Mouse (Mus musculus): ENCODE data around the gene Abi3bp. TPM values are rescaled to one million over a fixed set of nuclear protein-coding genes. Genes with fewer than 3 reads are reported as not detected.

Gene Abi3bp
- total RNA-seq, 2 experiments from 2014 or later: 5.6 to 9.2 TPM

GRCm38 (mm10) chr16:56502134-56502533 is 24.5 kb downstream of the Abi3bp start:
- no peak for DNase-seq (ENCODE audit: low spot score in 2 of 2)

- DNase-seq (ENCODE audit: low spot score in 2 of 2): no peak
Measured at GRCm38 (mm10) chr16:56503941-56504340, 26.3 kb downstream of the Abi3bp start.

GRCm38 (mm10) chr16:56518024-56518423 is 40.3 kb downstream of the Abi3bp start:
- DNase-seq (ENCODE audit: low spot score in 2 of 2): no peak

DNA sequence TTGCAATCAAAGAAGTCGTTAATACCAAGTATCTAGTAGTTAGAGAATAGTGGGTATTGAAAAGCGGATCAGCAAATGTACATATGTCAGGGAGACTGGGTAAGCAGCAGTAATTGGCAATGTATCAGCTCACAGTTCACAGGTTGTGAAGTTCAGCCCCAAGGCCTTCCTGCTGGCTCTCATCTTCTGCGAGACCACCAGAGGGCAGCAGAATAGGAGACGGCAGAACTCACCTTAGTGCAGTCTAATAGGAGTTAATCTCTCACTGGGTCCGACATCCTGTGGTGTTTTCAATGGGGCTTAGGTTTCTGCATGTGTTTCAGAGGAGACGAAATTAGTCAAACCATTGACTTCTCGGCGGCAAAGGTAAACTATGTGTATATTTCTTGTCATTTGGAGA is 46.7 kb downstream of the Abi3bp start:
- DNase-seq (ENCODE audit: low spot score in 2 of 2): no peak

GRCm38 (mm10) chr16:56526482-56526881 is 48.8 kb downstream of the Abi3bp start:
- no peak for DNase-seq (ENCODE audit: low spot score in 2 of 2)

DNA sequence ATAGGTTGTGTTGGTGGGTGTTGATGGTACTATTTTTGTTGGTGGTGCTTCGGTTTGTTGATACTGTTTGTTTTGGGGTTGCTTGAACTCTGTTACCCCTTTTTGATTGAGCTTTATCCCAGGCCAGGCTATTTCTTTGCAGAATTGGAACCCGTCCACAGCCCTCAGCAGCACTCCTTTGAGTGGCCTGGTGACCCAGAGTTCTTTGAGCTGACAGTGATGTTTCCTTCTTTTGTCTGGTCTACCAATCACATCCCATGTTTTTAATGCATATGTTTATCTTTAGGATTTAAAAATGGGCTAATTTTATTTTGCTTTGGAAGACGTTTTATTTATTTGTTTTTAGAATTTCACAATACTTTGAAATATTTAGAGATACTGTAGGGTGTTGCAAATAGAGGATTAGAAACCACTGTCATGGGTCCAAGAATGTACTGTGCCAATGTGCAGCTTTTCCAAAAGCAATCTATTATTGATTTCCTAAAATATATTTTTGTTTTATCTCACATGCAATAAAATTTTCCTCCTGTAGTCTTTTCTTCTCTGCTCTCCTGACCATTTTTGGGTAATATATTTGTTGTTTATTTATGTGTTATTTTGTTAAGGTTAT is 50.5 kb downstream of the Abi3bp start:
- DNase-seq (ENCODE audit: low spot score in 2 of 2): no peak

- no peak for DNase-seq (ENCODE audit: low spot score in 2 of 2)
Measured at GRCm38 (mm10) chr16:56579536-56579935, 101.9 kb downstream of the Abi3bp start.

DNA sequence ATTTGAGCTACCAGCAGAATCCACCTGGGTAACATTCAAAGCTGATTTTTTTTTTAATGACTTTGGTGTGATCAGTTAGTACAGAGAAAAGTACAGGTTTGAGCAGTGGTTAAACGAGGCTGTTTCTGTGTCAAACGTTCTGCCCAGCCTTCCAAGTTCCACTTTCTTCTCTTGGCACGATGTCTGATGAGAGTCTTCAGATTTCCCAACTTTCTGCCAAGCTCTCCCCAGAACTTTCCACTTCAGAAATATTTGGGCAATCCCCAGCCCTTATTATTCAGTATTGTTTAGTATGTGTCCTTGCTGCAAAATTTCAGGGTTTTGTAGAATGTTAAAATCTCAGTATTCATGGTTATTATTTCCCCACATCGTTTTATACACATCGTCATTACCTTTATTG is 115.9 kb downstream of the Abi3bp start:
- no peak for DNase-seq (ENCODE audit: low spot score in 2 of 2)

DNA sequence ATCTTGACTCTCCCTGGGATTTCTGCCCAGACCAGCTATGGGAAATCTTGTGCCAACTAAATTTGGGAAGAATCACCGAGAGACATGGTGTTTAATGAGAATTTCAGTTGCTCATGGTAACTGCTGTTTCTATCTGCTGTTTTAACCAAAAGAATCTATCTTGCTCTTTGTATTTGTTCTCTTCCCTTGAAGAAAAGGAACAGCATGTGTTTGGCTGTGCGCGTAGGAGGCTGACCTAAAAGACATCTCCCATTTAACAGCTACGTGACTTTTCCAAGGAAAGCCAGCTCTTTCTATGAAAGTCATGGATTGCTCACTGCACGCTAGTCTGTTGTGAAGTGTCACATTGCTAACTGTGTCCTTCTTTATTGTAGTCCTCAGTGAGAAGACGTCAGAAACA is 117.2 kb downstream of the Abi3bp start:
- no peak for DNase-seq (ENCODE audit: low spot score in 2 of 2)

DNA sequence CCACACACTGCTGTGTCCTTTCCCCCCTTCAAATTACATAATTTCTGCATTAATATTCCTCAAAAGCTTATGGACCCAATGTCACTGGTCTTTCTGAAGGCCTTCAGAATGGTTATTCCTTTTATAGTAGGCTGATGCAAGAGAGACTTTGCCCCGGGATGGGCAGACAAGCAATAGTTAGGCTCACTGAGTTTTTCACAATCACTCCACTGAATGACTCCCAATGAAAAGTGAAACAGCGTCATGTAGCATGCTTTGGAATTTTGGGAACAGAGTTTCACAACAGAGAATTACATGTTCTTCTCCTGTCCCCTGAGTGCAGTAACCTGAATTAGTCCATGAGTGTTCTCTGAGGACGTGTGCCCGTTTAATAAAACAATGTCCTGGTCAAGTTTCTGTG is 120.7 kb downstream of the Abi3bp start:
- no peak for DNase-seq (ENCODE audit: low spot score in 2 of 2)

DNA sequence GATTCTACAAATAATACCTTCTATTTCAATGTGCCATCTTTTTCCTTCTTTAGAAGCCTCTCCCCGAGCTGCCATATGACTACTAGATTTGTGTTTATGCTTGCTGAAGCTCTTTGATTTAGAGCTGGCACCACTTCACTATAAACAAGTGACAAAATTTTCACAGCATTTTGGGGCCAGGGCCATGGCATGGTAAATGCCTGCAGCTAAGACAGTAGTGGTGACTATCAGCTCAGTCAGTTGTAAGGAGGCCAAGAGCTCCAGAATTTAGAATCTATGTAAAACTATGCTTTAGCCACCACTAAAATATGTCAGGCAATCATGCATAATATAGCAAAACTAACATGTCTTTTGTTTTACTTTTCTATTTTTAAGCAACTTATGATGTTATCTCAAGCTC is 124.7 kb downstream of the Abi3bp start:
- DNase-seq (ENCODE audit: low spot score in 2 of 2): no peak

DNA sequence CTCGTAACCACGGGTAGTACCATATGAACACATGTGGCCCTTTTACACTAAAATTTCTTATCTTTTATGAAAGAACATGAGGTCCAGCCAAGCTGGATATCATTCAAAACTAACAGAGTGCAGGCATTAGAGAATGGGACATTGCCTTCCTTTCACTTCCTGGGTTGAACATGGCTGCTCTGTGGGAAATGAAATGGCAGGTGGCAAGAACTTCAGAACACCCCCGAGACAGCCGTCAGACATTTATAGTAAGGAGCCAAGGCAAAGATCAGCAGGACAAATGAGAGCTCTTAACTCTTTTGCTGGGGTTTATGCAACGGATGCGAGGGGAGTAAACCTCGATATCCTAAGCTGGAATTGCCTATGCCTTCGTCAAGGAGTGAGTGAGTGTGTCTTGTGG is 132.9 kb downstream of the Abi3bp start:
- no peak for DNase-seq (ENCODE audit: low spot score in 2 of 2)

GRCm38 (mm10) chr16:56611096-56611867 is 133.6 kb downstream of the Abi3bp start:
- no peak for DNase-seq (ENCODE audit: low spot score in 2 of 2)

GRCm38 (mm10) chr16:56638544-56638943 is 160.9 kb downstream of the Abi3bp start:
- no peak for DNase-seq (ENCODE audit: low spot score in 2 of 2)

- no peak for DNase-seq (ENCODE audit: low spot score in 2 of 2)
Measured at GRCm38 (mm10) chr16:56645251-56645650, 167.6 kb downstream of the Abi3bp start.

GRCm38 (mm10) chr16:56646382-56647172 is 168.9 kb downstream of the Abi3bp start:
- no peak for DNase-seq (ENCODE audit: low spot score in 2 of 2)

DNA sequence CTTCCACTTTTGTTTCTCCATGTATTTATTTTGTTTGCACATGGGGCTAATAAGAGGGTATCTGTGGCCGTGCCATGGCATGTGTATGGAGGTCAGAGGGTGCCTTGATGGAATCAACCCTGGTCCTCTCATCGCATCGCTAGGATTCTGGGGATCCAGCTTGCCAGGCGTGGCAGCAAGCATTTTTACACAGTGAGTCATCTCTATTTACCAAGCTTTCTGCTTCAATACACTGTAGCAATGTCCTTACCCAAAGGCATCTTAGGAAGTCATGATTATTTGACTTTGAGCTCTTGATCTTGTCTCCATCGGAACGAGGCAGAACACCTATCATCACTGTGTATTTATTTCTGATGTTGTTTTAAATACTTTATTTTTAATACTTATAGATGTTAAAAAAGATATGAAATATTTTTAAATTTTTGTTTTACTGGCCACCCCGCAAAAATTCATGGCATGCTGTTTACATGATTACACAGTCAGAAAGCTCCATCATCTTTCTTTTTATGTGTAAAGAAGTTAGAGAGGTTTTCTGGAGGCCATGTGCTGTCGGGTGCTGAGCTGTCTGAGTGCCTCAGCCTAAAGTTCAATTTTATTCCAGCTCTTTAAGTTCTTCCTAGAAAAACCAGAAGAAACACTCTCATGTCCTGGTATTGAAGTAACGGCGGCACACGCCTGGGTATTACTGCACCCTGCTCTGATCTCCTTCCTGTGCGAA is 177.7 kb downstream of the Abi3bp start:
- no peak for DNase-seq (ENCODE audit: low spot score in 2 of 2)

DNA sequence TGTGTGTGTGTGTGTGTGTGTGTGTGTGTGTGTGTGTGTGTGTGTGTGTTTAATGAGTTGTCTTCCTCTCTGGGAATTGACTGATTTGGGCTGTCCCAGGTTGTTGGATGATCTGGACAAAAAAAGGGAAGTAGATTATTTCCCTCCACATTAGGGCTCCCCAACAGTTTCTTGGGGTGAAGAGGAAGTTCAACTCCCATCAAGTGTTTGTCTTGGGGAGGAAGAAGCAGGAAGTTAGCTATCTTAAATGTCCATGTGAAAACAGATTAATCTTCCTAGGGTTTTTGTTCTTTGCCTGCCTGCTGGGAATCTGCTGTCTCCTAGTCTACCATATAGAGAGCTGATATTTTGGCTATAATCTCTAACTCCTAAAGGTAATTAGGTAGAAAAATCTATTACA is 181.2 kb downstream of the Abi3bp start:
- DNase-seq (ENCODE audit: low spot score in 2 of 2): no peak

- no peak for DNase-seq (ENCODE audit: low spot score in 2 of 2)
Measured at GRCm38 (mm10) chr16:56669520-56669919, 191.8 kb downstream of the Abi3bp start.

GRCm38 (mm10) chr16:56670941-56671340 is 193.3 kb downstream of the Abi3bp start:
- DNase-seq (ENCODE audit: low spot score in 2 of 2): no peak

DNA sequence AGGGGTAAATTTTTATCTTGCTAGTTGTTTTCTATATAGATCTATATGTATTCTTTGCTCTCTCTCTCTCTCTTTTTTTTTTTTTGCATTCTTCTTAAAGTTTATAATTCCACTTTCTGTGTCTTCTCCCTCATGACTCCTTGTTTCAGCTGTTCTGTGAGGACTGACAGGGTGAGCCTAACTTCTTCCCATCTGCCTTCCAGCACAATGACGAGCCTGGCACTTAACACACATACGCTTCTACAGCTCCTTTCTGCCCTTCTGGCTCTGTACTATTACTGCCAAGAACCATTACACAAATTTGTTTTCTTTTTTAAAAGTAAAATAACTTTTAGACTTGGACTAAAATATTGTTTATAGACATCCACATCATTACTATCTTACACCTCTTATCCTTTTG is 195.7 kb downstream of the Abi3bp start:
- no peak for DNase-seq (ENCODE audit: low spot score in 2 of 2)

Data from adrenal gland, adult 18-20 months (tissue).